Mouse (Mus musculus) testis, adult 2 months (tissue): Measurements from ENCODE around the gene Gm6614.

Source experiments
- CTCF ChIP-seq: fragments of 200-500 bp; IDR thresholded peaks from 2 replicates; pipeline ENCODE4 v1.5.1; 2012; ENCODE audit warnings: low read depth, mild to moderate bottlenecking, inconsistent platforms, low read length, moderate library complexity; ENCODE audit not compliant: control insufficient read depth, insufficient read depth, insufficient replicate concordance
- POLR2A ChIP-seq: fragments of 200-500 bp; IDR thresholded peaks from 2 replicates; pipeline ENCODE4 v1.6.1; 2012; ENCODE audit warnings: low read depth, mild to moderate bottlenecking, inconsistent platforms, low read length, moderate library complexity; ENCODE audit not compliant: control insufficient read depth

DNA sequence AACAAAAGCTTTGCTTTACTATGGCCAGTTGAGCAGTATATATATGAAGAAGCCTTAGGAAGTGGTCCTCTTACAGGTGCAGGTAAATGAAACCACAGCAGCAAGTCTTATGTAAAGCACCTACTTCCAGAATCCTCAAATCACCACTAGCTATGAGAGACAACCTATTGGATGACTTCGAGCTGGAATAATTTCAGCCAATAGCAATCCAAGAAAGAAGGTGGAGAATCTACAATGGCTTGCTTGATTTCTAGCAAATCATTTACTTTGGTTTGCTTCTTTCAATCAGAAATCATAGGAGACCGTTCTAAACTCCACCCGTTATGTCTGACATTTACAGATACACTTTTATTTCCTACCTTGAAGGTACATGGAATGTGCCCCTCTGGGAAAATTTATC lies 49.4 kb downstream of the Gm6614 start:
- no peak for TF ChIP-seq CTCF
- no peak for TF ChIP-seq POLR2A
